Mouse (Mus musculus): ENCODE measurements around the gene Krtap3-2. TPM values are rescaled to one million over a fixed set of nuclear protein-coding genes. Genes with fewer than 3 reads are reported as not detected.
"Not testable (repeated sequence)": the region's sequence is repeated elsewhere in the genome, so short reads cannot be mapped to it uniquely, and the experiment has no call there.

The Krtap3-2 gene
- polyA plus RNA-seq (2015; fragmentation: Nextera tagmentation; extraction: Ambion mirVana), result not detected in 2 replicates

DNA sequence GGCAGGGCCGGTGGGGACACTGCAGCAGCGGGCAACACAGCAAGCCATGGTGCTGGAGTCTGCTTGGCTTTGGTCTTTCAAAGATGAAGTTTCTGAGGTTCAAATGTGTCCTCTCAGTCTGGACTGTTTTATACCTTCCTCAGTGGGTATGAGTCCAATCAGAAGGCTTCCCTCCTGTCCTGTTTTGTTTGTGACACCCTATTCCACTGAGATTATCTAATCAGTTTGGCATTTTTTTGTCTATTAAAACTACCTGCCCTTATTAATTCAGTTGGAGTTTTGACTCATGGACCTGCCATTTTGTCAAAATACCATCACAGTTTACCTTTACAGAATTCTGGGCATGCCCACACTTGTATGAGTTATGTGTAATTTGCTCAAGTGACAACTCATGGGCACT, at the start of gene Krtap3-2:
TSS of gene Krtap3-2 (minus strand) at position 101 of the 400 bp plus-strand sequence.
- H3K4me2 ChIP-seq, result no peak within 1 kb of the TSS
- H3K27me3 ChIP-seq (replicated peaks), result no peaks in the 10 kb centered on the region
- no peak within 1 kb of the TSS for H3K9ac ChIP-seq
- no peak within 1 kb of the TSS for H3K27ac ChIP-seq
- no peaks in the 10 kb centered on the region for H3K36me3 ChIP-seq (replicated peaks)
- H3K4me1 ChIP-seq, result no peaks in the 10 kb centered on the region
- no peak for ATAC-seq (replicated peaks)
- no peak within 1 kb of the TSS for H3K4me3 ChIP-seq
- WGBS, result 85% methylated on average over 2 of the region's 2 CpGs
- no peaks in the 10 kb centered on the region for H3K9me3 ChIP-seq

DNA sequence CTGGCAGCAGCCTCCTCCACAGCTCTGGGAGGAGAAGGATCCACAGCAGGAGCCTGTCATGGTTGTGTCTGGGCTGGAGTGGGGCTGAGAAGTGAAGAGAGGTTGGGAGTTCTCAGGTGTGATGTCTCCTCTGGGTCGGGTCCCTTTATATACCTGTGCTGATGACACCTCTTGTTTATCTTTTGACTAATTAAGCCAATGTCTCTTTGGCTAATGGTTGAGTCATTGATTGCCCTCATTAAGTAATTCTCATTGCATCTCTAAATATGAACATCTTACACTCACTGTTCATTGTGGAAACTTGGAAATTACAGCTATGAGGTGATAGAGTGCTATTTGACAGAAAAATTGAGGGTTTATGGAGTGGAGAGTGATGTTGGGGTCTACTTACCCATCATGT, 46.6 kb upstream of the Krtap3-2 start, which contains the start of gene Gm11938:
TSS of gene Gm11938 (minus strand) at position 101 of the 400 bp plus-strand sequence.
- H3K27me3 ChIP-seq (replicated peaks); H3K9me3 ChIP-seq; H3K4me3 ChIP-seq; ATAC-seq (replicated peaks); H3K27ac ChIP-seq; H3K4me1 ChIP-seq; H3K9ac ChIP-seq; H3K4me2 ChIP-seq; H3K36me3 ChIP-seq (replicated peaks): not testable (repeated sequence)
- WGBS, result 78% methylated on average over 1 of the region's 1 CpGs

DNA sequence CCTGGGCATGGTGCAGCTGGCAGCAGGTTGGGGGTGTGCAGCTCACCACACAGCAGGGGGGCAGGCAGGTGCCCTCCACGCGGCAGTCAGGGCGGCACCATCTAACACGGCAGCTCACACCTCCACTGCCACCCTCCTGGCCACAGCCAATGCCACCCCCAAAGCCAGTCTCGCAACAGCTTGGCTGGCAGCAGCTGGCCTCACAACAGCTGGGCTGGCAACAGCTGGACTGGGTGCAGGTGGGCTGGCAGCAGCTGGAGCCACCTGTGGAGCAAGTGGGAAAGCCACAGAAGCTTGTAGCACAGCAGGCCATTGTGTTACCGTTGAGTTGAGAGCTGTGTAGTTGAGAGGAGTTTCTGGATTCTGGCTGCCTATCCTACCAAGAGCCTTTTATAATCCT, 41.1 kb upstream of the Krtap3-2 start, which contains the start of gene Krtap9-3:
TSS of gene Krtap9-3 (minus strand) at position 364 of the 400 bp plus-strand sequence.
- not testable (repeated sequence) for H3K9me3 ChIP-seq; H3K27ac ChIP-seq; ATAC-seq (replicated peaks); H3K9ac ChIP-seq; H3K4me2 ChIP-seq; H3K27me3 ChIP-seq (replicated peaks); H3K4me3 ChIP-seq; H3K36me3 ChIP-seq (replicated peaks); H3K4me1 ChIP-seq
- 88% methylated on average over 6 of the region's 6 CpGs for WGBS

DNA sequence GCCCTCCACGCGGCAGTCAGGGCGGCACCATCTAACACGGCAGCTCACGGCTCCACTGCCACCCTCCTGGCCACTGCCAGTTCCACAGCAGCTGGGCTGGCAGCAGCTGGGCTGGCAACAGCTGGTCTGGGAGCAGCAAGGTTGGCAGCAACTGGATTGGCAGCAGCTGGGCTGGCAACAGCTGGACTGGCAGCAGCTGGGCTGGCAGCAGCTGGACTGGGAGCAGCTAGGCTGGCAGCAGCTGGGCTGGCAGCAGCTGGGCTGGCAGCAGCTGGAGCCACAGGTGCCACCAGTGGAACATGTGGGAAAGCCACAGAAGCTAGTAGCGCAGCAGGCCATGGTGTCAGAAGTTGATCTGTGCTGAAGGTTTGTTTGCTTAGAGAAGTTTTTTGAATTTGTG, 34.3 kb upstream of the Krtap3-2 start, which contains the start of gene Krtap1-3:
TSS of gene Krtap1-3 (minus strand) at position 359 of the 400 bp plus-strand sequence.
- H3K4me3 ChIP-seq, result no peak within 1 kb of the TSS
- no peaks in the 10 kb centered on the region for H3K9me3 ChIP-seq
- no peaks in the 10 kb centered on the region for H3K36me3 ChIP-seq (replicated peaks)
- H3K9ac ChIP-seq, result no peak within 1 kb of the TSS
- ATAC-seq (replicated peaks), result no peak
- WGBS, result 89% methylated on average over 6 of the region's 6 CpGs
- no peak within 1 kb of the TSS for H3K4me2 ChIP-seq
- H3K27me3 ChIP-seq (replicated peaks), result no peaks in the 10 kb centered on the region
- H3K4me1 ChIP-seq, result no peaks in the 10 kb centered on the region
- H3K27ac ChIP-seq, result no peak within 1 kb of the TSS

DNA sequence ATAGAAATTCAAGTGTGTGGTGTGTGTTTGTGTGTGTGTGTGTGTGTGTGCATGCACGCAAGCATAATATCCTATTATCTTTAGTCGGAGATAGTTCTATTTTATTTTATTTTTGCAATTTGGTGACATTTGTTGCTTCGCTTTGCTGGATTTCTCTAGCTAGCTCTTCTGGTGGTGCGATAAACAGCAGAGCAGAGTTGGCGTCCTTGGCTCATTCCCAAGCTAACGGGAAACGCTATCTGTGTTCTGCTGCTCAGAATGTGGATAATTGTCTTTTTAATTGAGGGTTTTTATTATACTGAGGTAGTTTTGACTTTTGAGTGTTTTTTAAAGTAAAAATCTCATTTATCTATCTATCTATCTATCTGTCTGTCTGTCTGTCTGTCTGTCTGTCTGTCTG, 28.4 kb upstream of the Krtap3-2 start:
- H3K36me3 ChIP-seq (replicated peaks), result no peaks in the 10 kb centered on the region
- ATAC-seq (replicated peaks), result no peak
- H3K27ac ChIP-seq, result no peak overlapping the region
- no peaks in the 10 kb centered on the region for H3K4me1 ChIP-seq
- H3K9me3 ChIP-seq, result no peaks in the 10 kb centered on the region
- H3K4me3 ChIP-seq, result no peak overlapping the region
- H3K27me3 ChIP-seq (replicated peaks), result no peaks in the 10 kb centered on the region
- H3K9ac ChIP-seq, result no peak overlapping the region
- 87% methylated on average over 7 of the region's 7 CpGs for WGBS
- H3K4me2 ChIP-seq, result no peak overlapping the region

DNA sequence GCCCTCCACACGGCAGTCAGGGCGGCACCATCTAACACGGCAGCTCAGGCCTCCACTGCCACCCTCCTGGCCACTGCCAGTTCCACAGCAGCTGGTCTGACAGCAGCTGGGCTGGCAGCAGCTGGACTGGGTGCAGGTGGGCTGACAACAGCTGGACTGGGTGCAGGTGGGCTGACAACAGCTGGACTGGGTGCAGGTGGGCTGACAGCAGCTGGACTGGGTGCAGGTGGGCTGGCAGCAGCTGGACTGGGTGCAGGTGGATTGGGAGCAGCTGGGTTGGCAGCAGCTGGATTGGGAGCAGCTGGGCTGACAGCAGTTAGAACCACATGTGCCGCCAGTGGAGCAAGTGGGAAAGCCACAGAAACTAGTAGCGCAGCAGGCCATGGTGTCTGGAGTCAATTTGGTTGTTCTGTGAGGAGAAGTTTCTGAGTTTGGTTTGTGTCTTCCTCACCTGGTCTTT, 26.6 kb upstream of the Krtap3-2 start, which contains the start of gene Krtap1-4:
TSS of gene Krtap1-4 (minus strand) at position 410 of the 460 bp plus-strand sequence.
- H3K4me1 ChIP-seq, result no peaks in the 10 kb centered on the region
- no peak within 1 kb of the TSS for H3K4me2 ChIP-seq
- H3K4me3 ChIP-seq, result no peak within 1 kb of the TSS
- no peaks in the 10 kb centered on the region for H3K9me3 ChIP-seq
- H3K27ac ChIP-seq, result no peak within 1 kb of the TSS
- no peak for ATAC-seq (replicated peaks)
- no peak within 1 kb of the TSS for H3K9ac ChIP-seq
- H3K27me3 ChIP-seq (replicated peaks), result no peaks in the 10 kb centered on the region
- H3K36me3 ChIP-seq (replicated peaks), result no peaks in the 10 kb centered on the region
- 89% methylated on average over 5 of the region's 5 CpGs for WGBS

DNA sequence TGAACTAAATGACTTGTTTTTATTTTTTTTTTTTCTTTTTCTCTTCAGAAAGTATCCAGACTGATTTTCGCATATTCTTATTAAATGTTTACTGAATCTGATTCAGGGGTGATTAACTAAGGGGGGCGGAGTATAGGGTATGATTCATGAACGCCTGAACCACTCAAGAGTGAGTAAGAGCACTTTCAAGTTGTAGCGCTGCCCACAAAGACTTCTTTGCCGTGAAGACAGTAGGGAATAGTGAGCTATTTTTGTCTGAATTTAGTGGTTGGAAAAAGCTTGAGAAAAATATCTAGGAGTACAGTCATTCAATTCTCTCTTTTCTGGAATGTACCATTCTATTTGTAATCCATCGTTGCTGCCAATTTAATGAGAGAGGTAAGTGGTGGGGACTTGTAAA, 24.9 kb upstream of the Krtap3-2 start:
- H3K9me3 ChIP-seq, result no peaks in the 10 kb centered on the region
- H3K4me1 ChIP-seq, result no peaks in the 10 kb centered on the region
- H3K4me2 ChIP-seq, result no peak overlapping the region
- WGBS, result 85% methylated on average over 6 of the region's 6 CpGs
- no peak overlapping the region for H3K9ac ChIP-seq
- no peaks in the 10 kb centered on the region for H3K27me3 ChIP-seq (replicated peaks)
- H3K4me3 ChIP-seq, result no peak overlapping the region
- no peaks in the 10 kb centered on the region for H3K36me3 ChIP-seq (replicated peaks)
- no peak overlapping the region for H3K27ac ChIP-seq
- ATAC-seq (replicated peaks), result no peak

DNA sequence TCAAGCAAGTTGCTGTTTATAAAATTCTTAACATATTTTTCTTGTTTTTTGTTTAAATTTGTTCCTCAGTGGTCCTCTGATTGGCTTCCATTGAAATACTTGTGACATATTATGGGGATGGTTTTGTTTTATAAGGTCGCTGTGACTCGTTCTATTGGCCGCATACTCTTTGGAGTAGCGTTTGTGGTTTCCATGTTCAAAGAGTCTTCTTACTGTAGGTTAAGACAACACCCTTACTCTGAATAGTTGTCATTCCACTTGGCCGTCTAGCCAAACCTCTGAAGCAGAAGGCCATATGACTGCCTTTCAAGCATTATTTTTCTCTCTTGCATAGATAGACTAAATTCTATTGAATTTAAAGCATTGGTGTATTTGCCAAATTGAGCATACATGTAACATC, 24.4 kb upstream of the Krtap3-2 start:
- Histone ChIP-seq H3K4me2 (no peak overlapping the region), H3K4me1 (no peaks in the 10 kb centered on the region)
- WGBS, result 95% methylated on average over 5 of the region's 5 CpGs

DNA sequence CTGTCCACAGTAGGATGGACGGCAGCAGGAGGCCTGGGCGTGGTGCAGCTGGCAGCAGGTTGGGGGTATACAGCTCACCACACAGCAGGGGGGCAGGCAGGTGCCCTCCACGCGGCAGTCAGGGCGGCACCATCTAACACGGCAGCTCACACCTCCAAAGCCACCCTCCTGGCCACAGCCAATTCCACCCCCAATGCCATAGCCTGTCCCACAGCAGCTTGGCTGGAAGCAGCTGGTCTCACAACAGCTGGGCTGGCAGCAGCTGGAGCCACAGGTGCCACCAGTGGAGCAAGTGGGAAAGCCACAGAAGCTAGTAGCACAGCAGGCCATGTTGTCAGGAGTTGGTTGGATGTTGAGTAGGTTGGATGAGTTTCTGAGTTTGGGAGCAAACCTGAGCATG, 24.0 kb upstream of the Krtap3-2 start, which contains the start of gene Krtap1-5:
TSS of gene Krtap1-5 (minus strand) at position 381 of the 400 bp plus-strand sequence.
- no peaks in the 10 kb centered on the region for H3K36me3 ChIP-seq (replicated peaks)
- no peak for ATAC-seq (replicated peaks)
- H3K27me3 ChIP-seq (replicated peaks), result no peaks in the 10 kb centered on the region
- WGBS, result 90% methylated on average over 6 of the region's 6 CpGs
- H3K4me1 ChIP-seq, result no peaks in the 10 kb centered on the region
- no peak within 1 kb of the TSS for H3K27ac ChIP-seq
- no peak within 1 kb of the TSS for H3K4me3 ChIP-seq
- no peak within 1 kb of the TSS for H3K9ac ChIP-seq
- H3K4me2 ChIP-seq, result no peak within 1 kb of the TSS
- H3K9me3 ChIP-seq, result no peaks in the 10 kb centered on the region

More for the DNA sequence above, 24.4 kb upstream of the Krtap3-2 start:
- Histone ChIP-seq H3K27ac (no peak overlapping the region), H3K4me3 (no peak overlapping the region), H3K9ac (no peak overlapping the region), H3K27me3 (replicated peaks) (no peaks in the 10 kb centered on the region), H3K36me3 (replicated peaks) (no peaks in the 10 kb centered on the region), H3K9me3 (no peaks in the 10 kb centered on the region)
- ATAC-seq (replicated peaks), result no peak

DNA sequence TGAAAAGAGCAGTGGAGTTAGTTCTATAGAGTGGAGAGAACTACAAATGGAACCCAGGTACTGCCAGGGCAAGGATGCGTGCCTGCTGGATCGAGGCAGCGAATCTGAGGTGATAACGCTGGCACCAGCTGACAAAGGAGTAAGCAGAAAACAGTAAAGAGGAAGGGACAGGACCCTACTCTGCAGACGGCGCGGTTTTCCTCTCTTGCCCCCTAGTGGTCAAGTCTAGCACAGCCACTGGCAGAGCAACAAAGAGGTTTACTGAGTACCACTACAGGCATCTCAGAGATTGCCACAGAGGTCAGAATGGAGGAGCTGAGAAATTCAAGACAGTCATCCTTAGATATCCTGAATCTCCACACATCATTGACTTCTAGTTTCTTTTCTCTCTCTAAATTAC, 17.5 kb upstream of the Krtap3-2 start:
- Histone ChIP-seq H3K9me3 (no peaks in the 10 kb centered on the region), H3K4me1 (no peaks in the 10 kb centered on the region), H3K36me3 (replicated peaks) (no peaks in the 10 kb centered on the region), H3K9ac (peak overlapping the region; percentile 34; the same call in 1 of the 2 replicates), H3K4me2 (peak overlapping the region; percentile 40), H3K4me3 (no peak overlapping the region; the same call in 1 of the 2 replicates), H3K27me3 (replicated peaks) (no peaks in the 10 kb centered on the region), H3K27ac (no peak overlapping the region)
- WGBS, result 7% methylated on average over 7 of the region's 7 CpGs
- ATAC-seq (replicated peaks), result peak; percentile 69; the same call in 1 of the 2 replicates

DNA sequence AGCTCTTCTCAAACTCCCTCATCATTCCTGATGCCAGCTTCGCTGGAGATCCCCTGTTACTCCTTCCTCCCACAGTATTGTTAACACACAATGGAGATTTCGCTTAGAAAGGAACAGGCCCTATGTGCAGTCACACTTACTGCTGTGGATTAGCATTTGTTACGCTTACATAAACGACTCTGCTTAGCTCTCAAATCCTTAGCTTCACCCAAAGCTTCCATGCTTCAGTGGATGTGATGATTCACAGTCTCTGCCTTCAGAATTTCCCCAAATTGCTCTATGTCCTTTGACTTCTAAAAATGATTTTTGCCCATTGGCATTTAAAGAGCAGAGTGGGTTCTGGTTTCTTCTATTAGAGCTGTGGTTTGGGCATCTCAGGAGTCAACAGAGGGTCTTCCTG, 16.5 kb upstream of the Krtap3-2 start:
- Histone ChIP-seq H3K4me2 (no peak overlapping the region), H3K9me3 (no peaks in the 10 kb centered on the region), H3K4me1 (no peaks in the 10 kb centered on the region), H3K27ac (no peak overlapping the region), H3K9ac (no peak overlapping the region), H3K27me3 (replicated peaks) (no peaks in the 10 kb centered on the region), H3K4me3 (no peak overlapping the region), H3K36me3 (replicated peaks) (no peaks in the 10 kb centered on the region)
- ATAC-seq (replicated peaks), result no peak
- 16% methylated on average over 4 of the region's 4 CpGs for WGBS

DNA sequence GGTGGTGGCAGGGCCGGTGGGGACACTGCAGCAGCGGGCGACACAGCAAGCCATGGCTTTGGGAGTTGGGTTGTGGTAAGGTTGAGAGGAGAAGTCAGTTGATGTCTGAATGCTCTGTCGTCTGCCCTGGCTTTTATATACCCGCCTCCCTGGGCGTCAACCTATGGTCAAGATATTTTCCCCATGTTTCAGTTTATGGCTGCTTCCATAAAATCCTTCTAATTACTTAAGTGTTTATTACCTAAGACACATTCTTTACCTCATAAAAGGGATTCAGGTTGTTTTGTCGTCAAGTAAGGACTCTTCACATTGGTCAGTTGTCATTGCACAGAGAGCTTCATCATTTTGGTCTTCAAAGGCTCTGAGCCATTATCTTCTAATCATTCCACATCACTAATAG, 9.9 kb upstream of the Krtap3-2 start, which contains the start of gene Krtap3-1:
TSS of gene Krtap3-1 (minus strand) at position 101 of the 400 bp plus-strand sequence.
- ATAC-seq (replicated peaks), result no peak

DNA sequence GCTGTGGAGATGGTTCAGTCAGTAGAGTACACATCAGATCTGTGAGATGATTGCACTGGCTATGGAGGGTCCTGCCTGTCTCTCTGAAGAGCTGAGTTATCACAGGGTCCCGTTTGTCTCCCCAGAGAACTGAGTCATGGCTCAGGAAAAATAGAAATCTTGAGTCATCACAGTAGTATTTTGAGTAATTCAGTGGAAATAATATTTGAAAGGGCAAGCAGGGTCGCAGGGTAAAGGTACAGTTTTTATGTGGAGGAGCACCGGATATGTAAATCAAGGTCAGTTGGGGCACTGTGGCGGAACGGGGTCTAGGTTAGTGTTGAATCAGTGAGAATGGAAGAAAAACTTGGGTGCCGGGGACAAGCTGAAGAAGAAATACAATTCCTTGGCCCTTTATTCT, 5.9 kb upstream of the Krtap3-2 start:
- no peak for ATAC-seq (replicated peaks)

More for the DNA sequence above, 9.9 kb upstream of the Krtap3-2 start, which contains the start of gene Krtap3-1:
- no peaks in the 10 kb centered on the region for H3K4me1 ChIP-seq
- H3K27ac ChIP-seq, result no peak within 1 kb of the TSS
- H3K9ac ChIP-seq, result no peak within 1 kb of the TSS
- H3K4me3 ChIP-seq, result no peak within 1 kb of the TSS
- H3K4me2 ChIP-seq, result no peak within 1 kb of the TSS
- 94% methylated on average over 7 of the region's 7 CpGs for WGBS
- no peaks in the 10 kb centered on the region for H3K27me3 ChIP-seq (replicated peaks)
- no peaks in the 10 kb centered on the region for H3K36me3 ChIP-seq (replicated peaks)
- H3K9me3 ChIP-seq, result no peaks in the 10 kb centered on the region

More for the DNA sequence above, 5.9 kb upstream of the Krtap3-2 start:
- Histone ChIP-seq H3K27ac (no peak overlapping the region), H3K4me1 (no peaks in the 10 kb centered on the region), H3K27me3 (replicated peaks) (no peaks in the 10 kb centered on the region), H3K9ac (no peak overlapping the region), H3K4me3 (no peak overlapping the region), H3K4me2 (no peak overlapping the region), H3K36me3 (replicated peaks) (no peaks in the 10 kb centered on the region), H3K9me3 (no peaks in the 10 kb centered on the region)
- 83% methylated on average over 6 of the region's 6 CpGs for WGBS
